Mouse (Mus musculus) layer of hippocampus, postnatal 36 days (tissue): Measurements from ENCODE around the gene Ctf2. TPM values are rescaled to one million over a fixed set of nuclear protein-coding genes. Genes with fewer than 3 reads are reported as not detected.
"Not testable (repeated sequence)": the region's sequence is repeated elsewhere in the genome, so short reads cannot be mapped to it uniquely, and the experiment has no call there.

Source experiments
- DNase-seq, 2 experiments: peaks; one replicate each; pipeline ENCODE4 v3.0.0; 2022
- total RNA-seq, 2 experiments: library from RNA; stranded (reverse); gene quantifications; 2 replicates each; pipeline ENCODE4 v1.2.3; 2021

Gene Ctf2
- total RNA-seq, 2 experiments from 2014 or later = not detected

DNA sequence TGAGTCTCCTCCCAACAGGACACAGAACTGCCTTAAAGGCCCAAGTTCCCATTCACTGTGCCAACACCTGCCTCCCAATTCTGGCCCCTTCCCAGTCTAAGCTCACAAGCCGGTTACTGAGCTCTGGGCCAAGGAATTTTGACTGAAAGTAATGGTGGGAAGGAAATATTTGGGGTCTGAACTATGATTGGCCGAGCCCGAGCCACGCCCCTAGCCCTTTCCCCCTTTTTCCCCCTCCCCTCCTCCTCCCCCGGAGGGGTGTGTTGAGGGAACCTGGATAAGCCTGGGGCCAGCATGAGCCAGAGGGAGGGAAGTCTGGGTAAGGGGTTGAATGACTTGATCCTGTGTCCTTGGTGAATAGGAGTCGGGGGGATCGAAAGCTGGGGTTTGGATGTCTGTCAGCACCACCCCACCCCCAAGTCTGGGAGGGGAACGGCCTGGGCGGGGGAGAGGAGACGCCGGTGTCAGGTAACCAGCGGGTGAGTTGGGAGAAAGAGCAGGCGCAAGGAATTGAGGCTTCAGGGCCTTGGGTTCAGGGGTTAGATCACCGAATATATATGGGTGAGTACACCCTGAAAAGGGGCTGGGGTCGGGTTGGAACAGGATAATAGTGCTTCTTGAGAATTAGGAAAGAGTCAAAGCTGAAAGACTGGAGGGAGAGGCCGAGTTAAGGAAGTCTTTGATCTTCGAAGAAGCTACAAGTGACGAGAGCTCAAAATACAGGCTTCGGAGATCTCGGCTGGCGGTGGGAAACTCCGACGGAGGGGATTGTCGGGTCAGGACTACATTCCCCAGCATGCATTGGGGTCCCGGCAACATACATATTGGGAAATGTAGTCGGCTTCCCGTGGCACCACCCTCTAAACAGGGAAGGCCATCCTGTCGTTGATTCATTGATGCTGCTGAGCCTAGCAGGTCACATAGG is 19.2 kb downstream of the Ctf2 start, which contains the start of gene Ctf1:
Gene Ctf1, plus strand, starts transcription at position 276 of the 925 bp plus-strand sequence.
- DNase-seq = peak; percentile 68 to 70

DNA sequence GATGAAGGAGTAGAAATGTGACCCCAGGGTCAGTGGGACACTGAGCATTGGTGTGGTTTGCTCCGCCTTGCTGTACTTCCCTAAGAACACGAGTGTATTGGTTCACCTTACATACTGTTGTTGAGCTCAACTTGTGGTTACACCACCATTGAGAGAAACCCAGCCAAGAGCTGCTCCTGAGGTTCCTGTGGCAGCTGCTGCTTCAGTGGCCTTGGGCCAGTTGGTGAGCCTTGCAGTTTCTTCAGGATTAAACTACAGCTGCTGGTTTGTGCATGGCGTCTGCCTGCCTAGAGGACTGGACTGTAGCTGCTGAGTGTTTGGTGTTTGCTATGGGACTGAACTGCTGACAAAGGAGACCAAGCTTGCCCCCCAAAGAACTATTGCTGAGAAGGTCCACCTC is 20.5 kb downstream of the Ctf2 start:
- no peak for DNase-seq

DNA sequence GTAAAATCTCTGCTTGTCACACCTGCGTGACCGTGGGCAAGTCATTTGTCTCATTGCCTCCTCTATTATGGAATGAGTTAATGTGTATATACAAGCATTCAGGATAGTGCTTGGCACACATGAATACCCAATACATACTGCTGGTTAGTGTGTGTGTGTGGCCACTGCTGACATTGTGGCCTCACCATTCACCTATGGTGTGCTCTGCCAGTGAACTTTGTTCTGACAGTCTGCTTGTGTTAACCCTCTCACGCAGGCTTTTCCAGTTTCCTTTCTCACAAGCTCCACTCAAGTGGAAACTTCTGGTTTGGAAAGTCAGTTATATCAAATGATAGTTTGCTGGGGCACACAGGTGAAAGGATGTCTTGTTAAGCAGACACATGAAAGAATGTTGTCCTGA is 20.9 kb downstream of the Ctf2 start:
- DNase-seq = no peak

DNA sequence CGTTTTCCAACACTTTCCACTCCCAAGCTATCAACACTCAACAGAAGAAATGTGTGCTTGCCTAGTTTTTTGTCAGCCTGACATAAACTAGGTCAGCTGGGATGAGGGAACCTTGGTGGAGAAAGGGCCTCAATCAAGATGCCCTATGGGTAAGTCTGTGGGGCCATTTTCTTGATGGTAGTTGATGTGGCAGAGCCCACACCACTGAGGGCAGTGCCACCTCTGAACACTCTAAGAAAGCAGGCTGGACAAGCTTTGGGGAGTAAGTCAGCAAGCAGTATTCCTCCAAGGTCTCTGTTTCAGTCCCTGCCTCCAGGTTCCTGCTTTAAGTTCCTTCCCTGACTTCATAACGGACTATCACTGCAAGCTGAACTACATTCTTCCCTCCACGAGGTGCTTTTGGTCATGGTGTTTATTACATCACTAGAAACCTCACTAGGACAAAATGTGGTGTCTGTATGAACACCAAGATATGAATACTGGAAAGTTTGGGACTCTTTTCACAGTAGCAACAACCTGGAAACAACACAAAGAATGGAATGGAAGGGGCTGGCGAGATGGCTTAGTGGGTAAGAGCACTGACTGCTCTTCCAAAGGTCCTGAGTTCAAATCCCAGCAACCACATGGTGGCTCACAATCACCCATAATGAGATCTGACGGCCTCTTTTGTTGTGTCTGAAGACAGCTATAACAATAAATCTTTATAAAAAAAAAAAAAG is 22.5 kb downstream of the Ctf2 start:
- no peak for DNase-seq

DNA sequence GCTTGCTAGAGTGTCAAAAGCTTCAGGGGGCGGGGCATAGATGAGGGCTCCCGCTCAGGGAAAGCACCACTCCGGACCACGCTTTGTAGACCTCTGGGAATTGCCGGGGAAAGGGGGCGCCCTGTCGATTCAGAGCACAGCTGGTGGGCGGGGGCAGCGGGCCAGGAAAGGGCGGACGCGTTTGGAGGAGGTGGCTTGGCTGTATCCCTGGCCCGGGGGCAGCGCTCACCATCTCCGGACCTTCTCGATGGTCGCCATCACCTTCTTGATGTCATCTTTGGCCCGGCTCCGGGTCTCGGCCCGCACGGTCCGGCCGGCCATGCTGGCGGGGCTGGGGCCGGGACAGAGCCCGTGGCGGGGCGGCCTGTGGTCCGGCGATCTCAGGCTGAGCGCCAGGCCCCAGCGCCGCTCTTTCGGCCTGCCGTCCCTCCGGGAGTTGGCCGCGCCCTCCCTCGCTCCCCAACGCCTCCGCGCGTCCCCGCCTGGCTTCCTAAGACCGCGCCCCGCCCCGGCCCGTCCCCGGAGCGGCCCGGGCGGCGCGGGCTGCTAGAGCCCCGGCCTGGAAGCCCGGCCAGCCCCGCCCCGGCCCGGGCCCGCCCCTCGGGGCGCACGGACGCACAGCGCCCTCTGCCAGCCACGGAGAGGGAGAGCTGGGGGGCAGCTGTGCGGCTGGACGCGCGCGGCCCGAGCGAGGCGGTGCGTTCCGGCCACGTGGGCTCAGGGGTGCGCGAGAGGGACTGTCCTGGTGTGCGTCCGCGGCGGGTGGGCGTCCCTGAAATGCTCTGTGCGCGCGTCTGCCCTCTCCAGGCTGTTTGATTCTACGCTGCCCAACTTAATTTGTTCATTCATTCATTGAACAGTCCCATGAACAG is 23.5 kb downstream of the Ctf2 start, which contains the start of gene Bcl7c:
Gene Bcl7c, minus strand, starts transcription at position 727 of the 872 bp plus-strand sequence.
- peak; percentile 80 to 84 for DNase-seq

DNA sequence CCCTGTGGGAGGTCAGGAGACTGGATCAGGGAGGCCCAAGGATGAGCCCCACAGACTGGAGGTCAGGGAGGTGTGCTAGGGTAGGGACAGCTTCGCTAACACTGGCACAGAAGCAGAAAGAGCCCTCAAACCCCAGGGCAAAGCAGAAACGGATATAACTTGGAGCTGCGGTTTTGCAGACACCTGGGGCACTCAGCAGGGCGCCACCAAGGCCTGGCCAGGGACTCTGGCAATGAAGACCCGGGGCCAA is 24.1 kb downstream of the Ctf2 start:
- DNase-seq = no peak

DNA sequence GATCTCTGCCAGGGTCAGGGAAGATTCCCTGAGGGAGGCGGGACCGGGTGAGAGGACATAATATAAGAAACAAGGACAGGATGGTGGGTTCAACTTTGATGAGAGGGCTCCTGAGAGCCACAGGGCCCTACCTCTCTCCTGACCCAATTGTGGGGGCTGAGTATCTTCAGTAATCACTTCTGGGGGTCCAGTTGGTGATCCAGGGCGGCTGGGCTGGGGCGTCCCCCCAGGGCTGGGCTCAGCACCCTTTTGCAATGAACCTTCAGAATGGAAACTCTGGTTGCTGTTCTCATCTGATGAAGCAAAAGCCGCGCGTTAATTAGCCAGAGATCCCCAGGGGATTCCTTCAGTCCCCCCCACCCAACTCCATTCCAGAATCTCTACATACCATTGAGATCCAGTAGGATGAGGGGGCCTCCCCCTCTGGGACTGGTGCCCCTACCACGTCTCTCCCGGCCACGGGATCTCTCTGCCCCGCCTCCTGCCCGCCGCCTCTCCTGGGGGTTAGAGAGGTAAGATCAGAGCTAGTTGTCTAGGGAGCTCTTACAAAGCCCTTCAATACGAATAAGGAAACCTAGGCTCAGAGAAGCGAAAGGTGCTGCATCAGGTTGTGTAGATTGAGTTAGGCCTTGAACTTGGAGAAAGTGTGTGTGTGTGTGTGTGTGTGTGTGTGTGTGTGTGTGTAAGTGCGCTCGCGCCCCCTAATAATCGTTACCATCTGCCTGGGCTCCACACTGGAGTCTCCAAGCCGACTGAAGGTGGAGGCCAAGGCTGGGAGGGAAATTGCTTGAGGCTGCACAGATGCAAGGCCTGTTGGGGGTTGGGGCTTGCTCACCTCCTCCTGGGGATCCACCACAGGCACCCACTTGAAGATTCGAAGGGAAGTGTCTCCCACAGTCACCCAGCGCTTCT is 24.7 kb downstream of the Ctf2 start:
- DNase-seq = no peak

DNA sequence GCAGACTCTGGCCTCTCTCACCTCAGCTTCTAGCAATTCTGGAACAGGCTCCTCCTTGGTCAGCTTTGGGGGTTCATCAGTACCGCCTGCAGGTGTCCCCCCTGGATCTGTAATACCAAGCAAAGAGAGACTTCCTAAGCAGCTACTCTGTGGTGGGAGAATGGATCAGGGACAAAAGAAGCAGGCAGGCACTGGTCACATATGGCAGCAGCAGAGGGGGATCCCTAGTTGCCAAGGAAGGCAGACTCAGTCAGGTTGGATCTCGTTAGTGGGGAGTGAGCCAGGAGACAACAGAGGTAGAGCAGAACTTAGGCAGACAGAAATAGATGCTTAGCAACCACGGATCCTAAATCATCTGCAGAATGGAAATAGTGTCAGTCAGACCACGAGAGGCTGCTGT is 26.3 kb downstream of the Ctf2 start:
- DNase-seq = no peak

DNA sequence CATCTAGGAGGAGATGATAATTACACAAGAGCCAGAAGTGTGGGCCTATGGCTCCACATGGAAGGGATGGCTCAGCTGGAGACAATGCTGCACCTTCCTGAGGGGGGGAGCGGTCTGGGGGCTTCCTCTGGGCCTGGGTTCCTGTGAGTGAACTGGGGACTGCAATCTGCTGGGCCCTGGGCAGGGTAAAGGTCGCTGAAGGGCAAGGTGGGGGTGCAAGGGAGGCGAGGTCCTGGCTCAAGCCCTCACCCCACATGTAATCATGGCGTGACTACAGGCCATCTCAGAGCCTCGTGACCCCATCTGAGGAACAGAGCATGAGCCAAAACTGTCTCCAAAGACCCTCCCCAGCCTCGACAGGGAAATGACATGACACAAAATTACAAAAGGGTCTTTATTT is 27.4 kb downstream of the Ctf2 start:
- DNase-seq = no peak

DNA sequence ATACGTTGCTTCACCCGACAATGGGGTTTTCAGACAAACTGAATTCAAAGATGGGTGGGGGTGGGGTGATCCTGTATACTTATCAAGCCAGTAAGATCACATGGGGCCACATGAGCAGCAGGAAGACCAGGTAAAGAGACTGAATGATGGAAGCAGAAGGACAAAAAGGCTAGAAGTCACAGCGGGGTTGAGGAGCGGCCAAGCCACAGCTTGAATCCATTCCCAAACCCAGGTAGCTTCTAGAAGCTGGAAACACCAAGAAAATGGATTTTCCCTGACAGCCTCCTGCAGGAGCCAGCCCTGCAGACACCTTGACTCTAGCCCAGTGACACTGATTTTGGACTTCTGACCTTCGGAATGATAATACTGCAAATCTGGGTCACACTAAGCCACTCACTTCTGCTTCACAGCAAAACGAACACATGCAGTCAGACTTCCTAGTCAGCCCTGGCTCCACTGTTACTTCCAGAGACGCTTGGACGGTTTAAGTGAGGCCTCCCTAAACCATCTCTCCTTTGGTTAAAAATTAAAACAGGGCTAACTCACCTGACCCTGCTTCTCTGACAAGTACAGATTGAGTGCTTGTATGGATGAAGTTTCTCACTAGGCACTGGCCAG is 28.3 kb downstream of the Ctf2 start:
- no peak for DNase-seq

DNA sequence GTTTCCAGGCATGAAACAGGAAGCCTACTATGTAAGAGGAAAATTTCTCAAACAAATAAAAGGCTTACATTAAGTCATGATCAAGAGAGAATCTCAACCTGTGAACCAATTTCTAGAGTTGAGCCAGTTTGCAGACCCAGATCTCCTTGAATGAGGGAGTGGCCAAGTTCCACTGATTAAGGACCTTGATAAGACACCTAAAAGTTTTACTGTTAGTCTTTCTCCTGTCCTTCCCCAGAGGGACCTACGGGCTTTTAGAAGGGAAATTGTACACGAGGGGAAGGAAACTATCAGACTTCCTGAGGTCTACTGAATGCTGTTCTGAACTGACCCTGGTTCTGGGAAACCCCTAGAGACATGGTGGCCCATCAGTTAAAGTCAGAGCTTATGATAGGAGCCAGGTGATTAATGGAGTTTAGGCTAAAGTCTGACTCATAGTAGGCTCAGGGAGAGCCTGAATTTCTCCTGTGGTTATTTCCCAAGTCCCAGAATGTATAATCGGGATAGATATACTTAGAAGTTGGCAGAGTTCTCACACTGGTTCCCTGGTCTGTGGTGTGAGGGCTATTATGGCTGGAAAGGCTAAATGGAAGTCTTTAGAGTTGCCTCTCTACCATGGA is 31.1 kb downstream of the Ctf2 start:
- DNase-seq = no peak

DNA sequence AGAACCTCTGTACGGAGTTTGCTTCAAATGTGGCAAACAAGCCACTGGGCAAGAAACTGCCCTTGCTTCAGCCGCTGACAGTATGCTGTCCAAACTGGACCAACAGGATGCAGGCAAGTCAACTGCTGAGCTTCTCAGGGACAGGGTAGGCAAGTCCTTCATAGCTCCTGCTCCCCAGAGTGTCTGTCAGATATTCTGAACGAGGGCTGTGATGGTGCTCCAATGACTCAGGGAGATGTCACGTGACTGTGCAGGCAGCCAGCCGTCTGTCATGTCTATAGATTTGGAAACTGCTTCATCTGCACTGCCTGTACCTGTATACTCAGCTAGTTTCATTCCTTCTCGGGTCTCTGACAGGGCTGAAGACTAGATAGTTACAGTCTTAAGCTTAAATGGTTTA is 33.0 kb downstream of the Ctf2 start:
- no peak for DNase-seq

DNA sequence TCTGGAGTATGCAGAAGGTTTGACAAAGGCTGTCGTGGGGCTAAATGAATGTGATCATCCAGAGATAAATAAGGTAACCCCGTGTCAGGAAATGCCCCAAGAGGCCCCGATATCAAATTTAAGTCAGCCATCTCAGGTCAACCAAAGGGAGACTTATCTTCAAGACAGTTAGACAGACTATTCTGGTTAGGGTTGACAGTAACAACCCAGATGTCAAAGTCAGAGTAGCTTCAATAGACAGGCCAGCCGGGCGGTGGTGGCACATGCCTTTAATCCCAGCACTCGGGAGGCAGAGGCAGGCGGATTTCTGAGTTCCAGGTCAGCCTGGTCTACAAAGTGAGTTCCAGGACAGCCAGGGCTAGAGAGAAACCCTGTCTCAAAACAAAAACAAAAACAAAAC is 38.2 kb downstream of the Ctf2 start:
- DNase-seq = not testable (repeated sequence)

DNA sequence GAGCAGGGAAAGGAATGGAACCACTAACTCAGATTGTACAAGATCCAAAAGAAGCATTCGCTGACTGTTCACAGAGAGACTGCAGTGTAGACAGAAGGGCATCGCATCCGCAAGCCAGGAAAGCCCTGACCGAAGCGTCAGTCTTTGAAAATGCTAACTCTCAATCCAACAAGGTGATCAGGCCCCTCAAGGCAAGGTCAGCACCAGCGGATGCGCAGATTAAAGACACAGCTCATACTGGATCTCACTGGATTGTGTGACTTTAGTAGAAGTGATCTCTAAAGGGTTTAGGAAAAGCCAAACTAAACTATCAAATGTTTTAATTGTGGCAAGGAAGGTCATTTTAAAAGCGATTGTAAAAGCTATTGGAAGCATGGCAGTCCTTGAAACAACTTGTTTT is 38.7 kb downstream of the Ctf2 start:
- no peak for DNase-seq

DNA sequence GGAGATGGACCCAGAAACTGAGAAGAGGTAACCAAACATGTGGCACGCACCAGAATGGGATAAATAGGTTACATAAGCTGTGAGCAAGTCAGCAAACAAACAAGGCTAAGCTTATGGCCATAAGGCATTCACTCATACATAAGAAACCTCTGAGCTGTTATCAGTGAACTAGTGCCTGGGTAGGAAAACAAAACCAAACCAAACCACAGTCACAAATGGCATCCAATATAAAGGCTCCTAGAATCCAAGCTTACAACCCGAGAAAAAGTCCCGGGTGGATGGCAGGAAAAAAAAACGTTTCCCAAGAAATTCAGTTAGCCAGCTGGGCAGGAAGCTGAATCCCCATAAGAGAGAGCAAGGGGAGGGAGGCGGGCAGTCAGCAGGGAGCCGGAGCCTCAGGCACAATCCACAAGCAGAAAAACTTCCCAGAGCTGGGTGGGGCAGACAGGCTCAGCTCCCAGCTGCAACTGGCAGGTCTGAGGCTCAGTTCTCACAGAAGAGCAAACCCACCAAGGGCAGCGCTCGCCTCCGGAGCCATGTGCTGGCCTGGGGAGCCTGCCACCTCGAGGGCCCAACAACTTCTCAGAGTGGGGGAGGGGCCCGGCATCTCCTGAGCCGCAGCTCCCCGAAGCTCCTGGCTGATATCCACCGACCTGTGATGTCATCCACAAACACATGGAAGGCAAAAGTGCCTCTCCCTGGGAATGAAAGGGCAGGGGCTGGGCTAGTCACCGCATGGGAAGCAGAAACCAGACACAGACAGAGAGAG is 40.6 kb downstream of the Ctf2 start:
- peak in 1 of 2 experiments; percentile 28 for DNase-seq

DNA sequence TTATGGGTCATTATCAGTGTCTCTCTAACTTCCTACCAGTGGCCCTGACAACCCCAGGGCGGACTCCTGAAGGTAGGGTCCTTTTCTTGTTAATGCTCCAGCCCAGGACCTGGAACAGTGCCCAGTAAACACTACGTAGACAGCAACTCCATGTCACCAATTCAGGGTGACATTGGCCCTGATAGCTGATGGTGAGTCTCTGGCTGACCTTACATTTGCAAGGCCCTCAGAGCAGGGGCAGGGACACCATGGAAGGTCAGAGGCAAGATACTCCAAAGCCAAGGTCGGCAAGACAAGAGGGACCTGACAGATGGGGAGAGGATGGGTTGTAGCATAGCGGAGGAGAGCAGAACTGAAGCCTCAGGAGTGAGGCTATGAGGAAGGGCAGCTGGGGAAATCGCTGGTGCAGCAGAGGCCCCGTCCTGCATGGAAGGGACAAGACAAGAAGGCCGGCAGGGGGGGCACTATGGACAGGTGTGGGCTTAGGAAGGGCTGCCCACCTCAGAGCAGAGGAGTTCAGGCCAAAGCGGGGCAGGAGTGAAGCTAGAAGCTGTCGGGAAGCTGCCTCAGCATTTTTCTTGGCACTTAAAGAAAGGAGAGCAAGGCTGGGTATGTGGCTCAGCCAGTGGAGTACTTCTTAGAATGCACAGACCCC is 42.2 kb downstream of the Ctf2 start:
- DNase-seq = no peak

DNA sequence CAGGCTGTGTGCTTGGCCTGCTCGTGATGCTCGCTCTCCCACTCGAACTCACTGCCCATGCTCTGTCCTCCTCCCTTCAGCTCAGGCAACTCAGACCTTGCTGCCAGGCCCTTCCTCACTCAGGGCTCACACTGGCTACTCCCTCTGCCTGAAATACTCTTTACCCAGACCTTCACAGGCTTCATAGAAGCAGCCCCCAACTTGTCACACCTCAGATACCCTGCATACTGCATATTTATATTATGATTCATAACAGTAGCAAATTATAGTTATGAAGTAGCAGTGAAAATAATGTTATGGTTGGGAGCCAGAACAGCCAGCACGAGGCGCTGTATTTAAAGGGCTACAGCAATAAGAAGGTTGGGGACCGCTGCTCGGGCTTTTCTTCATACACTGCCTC is 43.0 kb downstream of the Ctf2 start:
- DNase-seq = no peak

DNA sequence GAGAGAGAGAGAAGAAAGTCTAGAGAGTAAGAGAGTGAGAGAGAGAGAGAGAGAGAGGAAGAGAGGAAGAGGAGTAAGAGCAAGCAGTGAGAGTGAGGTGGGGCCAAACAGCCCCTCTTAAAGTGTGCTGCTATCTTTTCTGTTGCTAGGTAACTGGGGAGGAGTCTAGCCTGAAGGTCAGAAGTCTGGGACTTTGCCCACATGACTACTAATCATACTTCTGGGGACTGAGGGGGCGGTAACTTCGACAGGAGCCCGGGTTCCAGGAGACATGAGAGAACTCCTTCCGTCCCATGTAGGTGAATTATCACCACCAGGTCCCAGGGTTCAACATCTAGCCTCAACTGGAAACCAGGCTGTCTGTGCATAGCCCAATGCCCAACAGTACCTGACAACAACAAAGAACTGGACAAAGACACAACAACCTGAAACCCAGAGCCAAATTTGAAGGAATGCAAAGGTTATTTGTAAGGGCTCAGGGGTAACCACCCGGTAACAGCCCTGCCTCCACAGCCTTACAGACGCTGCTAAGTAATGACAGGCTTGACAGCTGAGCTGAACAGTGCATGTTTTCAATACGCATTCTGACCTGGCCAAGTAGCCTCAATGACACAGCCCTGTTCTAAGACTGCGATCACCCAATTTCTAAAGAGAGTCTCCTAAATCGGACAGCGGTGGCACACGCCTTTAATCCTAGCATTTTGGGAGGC is 45.1 kb downstream of the Ctf2 start:
- DNase-seq = no peak
